Mouse (Mus musculus) bone marrow macrophage, adult 2 months (primary cell): ENCODE results near the gene Dnajc22.

Source experiments
- CTCF ChIP-seq: IDR thresholded peaks from 2 replicates; pipeline ENCODE4 v1.5.1; 2012; ENCODE audit warnings: low read depth, mild to moderate bottlenecking, low read length, moderate library complexity
- POLR2A ChIP-seq: IDR thresholded peaks from 2 replicates; pipeline ENCODE4 v1.6.1; 2012; ENCODE audit warnings: mild to moderate bottlenecking, low read depth, low read length, borderline replicate concordance

DNA sequence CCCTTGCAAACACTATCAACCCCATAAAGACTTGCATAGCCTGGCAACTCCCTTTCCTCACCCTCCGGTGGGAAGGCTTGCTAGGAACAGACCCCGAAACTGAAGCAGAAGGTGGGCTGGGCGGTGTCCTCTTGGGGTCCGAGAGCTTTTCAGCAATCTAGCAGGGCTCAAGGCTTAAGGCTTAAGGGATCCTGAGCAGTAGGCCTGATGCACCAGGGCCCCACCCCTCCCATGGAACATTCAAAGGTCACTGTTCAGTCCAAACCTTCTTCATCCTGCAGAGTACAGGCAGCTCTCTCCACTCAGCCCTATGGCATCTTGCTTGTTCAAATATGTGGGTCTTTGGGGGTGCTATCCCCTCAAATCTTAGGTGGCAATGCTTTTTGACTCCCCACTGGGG is 7.0 kb upstream of the Dnajc22 start:
- TF ChIP-seq CTCF (no peak), POLR2A (no peak)
